Mouse (Mus musculus): ENCODE results near the gene Lima1. TPM values are rescaled to one million over a fixed set of nuclear protein-coding genes. Genes with fewer than 3 reads are reported as not detected.

The Lima1 gene
- polyA plus RNA-seq, 1 experiment from 2014 or later: 14.5 TPM

Other genes with a start within 250 kb of the Lima1 start
- gene Racgap1, start 223.8 kb downstream of the Lima1 start, polyA plus RNA-seq (2014; fragmentation: Nextera tagmentation; extraction: Ambion mirVana): 44.9 and 51.3 TPM in 2 replicates
- 49.7 and 51.7 TPM in 2 replicates for gene Asic1, start 205.1 kb downstream of the Lima1 start, polyA plus RNA-seq (2014; fragmentation: Nextera tagmentation; extraction: Ambion mirVana)
- gene Smarcd1, start 173.3 kb downstream of the Lima1 start, polyA plus RNA-seq (2014; fragmentation: Nextera tagmentation; extraction: Ambion mirVana): 93.2 and 107 TPM in 2 replicates
- gene Gm17349, start 170.0 kb downstream of the Lima1 start, polyA plus RNA-seq (2014; fragmentation: Nextera tagmentation; extraction: Ambion mirVana): not detected in 2 replicates
- gene Gpd1, start 157.9 kb downstream of the Lima1 start, polyA plus RNA-seq (2014; fragmentation: Nextera tagmentation; extraction: Ambion mirVana): 2.0 and 2.2 TPM in 2 replicates
- gene Cox14, start 149.8 kb downstream of the Lima1 start, polyA plus RNA-seq (2014; fragmentation: Nextera tagmentation; extraction: Ambion mirVana): 182 and 202 TPM in 2 replicates
- gene Cers5, start 102.6 kb downstream of the Lima1 start, polyA plus RNA-seq (2014; fragmentation: Nextera tagmentation; extraction: Ambion mirVana): 78.5 and 89.3 TPM in 2 replicates
- 0.11 TPM in 1 of 2 replicates, not detected in the other for gene Fam186a, start 91.6 kb upstream of the Lima1 start, polyA plus RNA-seq (2014; fragmentation: Nextera tagmentation; extraction: Ambion mirVana)
- gene Larp4, start 94.6 kb upstream of the Lima1 start, polyA plus RNA-seq (2014; fragmentation: Nextera tagmentation; extraction: Ambion mirVana): 25.9 and 30.0 TPM in 2 replicates
- 26.0 and 27.8 TPM in 2 replicates for gene Dip2b, start 163.2 kb upstream of the Lima1 start, polyA plus RNA-seq (2014; fragmentation: Nextera tagmentation; extraction: Ambion mirVana)